Mouse (Mus musculus): ENCODE data around the gene Arl15. TPM values are rescaled to one million over a fixed set of nuclear protein-coding genes. Genes with fewer than 3 reads are reported as not detected.

Arl15 gene
- polyA plus RNA-seq, 1 experiment = 23.8 TPM

DNA sequence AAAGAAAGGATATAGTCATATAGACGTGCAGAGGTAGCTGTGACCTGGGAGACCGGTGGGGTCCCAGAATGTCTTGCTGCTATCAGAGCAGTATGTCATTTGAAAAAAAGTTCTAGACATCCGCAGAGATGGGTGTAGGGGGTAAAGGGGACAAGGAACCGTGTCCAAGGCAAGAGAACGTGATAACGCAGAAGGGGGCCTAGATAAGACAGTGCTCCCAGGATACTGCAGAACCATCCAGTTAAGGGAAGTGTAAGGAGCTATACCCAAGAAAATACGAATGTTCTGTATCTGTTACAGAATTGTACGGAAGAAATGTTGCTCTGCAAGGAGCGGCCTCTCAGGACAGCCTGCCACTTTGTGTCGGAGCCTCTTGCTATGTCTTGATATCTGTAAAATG is 144.8 kb downstream of the Arl15 start:
- DNase-seq (ENCODE audit: low read depth) = no peak
- no peak for TF ChIP-seq POLR2A (IDR thresholded peaks at IDR 0.05; ENCODE audit: borderline replicate concordance, extremely low read depth, insufficient read depth, insufficient read length, poor library complexity, severe bottlenecking)
- no peak for TF ChIP-seq CTCF (IDR thresholded peaks at IDR 0.05; ENCODE audit: borderline replicate concordance, extremely low read depth, insufficient read depth, insufficient read length)

DNA sequence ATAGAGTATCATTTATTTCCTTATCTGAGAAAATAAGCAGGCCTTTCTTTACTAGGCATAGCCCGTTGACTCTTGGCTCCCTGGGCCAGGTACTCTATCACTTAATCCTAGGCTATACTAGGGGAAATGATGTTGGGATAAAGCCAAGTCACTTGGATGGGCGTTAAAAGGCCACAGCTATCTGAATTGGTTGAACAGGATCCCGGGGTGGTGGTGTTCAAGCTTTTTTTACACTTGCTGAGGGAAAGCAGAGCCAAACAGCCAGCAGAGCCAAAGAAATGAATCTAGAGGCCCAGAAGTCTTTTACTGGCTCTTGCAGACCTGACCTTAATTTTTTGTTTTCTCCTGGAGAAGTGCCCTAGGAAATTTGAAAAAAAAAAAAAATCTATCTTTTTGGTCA is 145.4 kb downstream of the Arl15 start:
- no peak for DNase-seq (ENCODE audit: low read depth)
- no peak for TF ChIP-seq CTCF (IDR thresholded peaks at IDR 0.05; ENCODE audit: borderline replicate concordance, extremely low read depth, insufficient read depth, insufficient read length)
- no peak for TF ChIP-seq POLR2A (IDR thresholded peaks at IDR 0.05; ENCODE audit: borderline replicate concordance, extremely low read depth, insufficient read depth, insufficient read length, poor library complexity, severe bottlenecking)

DNA sequence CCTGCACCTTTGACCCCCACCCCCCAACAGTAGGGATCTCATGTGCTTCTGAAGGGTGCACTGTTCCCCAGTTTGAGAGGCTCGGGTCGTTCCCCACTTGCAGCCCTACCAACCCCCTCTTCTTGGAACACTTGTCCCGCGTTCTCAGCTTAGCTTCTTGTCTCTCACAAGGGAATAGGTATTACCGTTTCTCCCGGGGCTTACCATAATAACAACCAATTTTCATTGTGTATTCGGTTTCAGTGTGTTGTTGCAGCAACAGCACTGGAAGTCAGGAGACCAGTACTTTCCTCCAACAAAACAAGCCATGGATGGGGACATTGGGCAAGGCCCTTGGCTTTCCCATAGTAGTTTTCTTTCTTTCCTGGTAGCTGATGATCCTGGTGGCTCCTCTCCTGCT is 145.8 kb downstream of the Arl15 start:
- TF ChIP-seq POLR2A (IDR thresholded peaks at IDR 0.05; ENCODE audit: borderline replicate concordance, extremely low read depth, insufficient read depth, insufficient read length, poor library complexity, severe bottlenecking) = no peak
- TF ChIP-seq CTCF (IDR thresholded peaks at IDR 0.05; ENCODE audit: borderline replicate concordance, extremely low read depth, insufficient read depth, insufficient read length) = no peak
- no peak for DNase-seq (ENCODE audit: low read depth)

DNA sequence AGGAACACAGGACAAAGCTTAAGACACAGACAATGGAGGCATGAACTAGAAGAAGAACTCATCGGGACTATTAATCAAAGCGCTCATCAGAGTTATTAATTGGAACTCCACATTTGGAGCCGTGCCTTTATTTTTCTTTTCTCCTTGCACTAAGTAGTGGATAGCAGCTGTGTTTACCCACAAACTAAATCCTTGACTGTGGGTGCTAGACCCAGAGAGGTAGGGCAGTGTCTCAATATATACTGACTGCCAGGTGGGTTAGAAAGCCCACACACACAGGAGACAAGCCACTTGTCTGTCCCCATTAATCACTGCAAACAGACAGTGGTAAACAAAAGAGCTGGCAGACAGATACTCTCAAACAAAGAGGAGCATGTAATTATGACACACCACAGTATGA is 147.6 kb downstream of the Arl15 start:
- TF ChIP-seq POLR2A (IDR thresholded peaks at IDR 0.05; ENCODE audit: borderline replicate concordance, extremely low read depth, insufficient read depth, insufficient read length, poor library complexity, severe bottlenecking) = no peak
- no peak for TF ChIP-seq CTCF (IDR thresholded peaks at IDR 0.05; ENCODE audit: borderline replicate concordance, extremely low read depth, insufficient read depth, insufficient read length)
- DNase-seq (ENCODE audit: low read depth) = peak; percentile 66

- DNase-seq (ENCODE audit: low read depth) = peak; percentile 73
These were observed 153.2 kb downstream of the Arl15 start for GRCm38 (mm10) chr13:113947546-113947945.

GRCm38 (mm10) chr13:113949708-113950107 is 155.4 kb downstream of the Arl15 start:
- TF ChIP-seq POLR2A (IDR thresholded peaks at IDR 0.05; ENCODE audit: borderline replicate concordance, extremely low read depth, insufficient read depth, insufficient read length, poor library complexity, severe bottlenecking) = no peak
- no peak for TF ChIP-seq CTCF (IDR thresholded peaks at IDR 0.05; ENCODE audit: borderline replicate concordance, extremely low read depth, insufficient read depth, insufficient read length)
- no peak for DNase-seq (ENCODE audit: low read depth)

More at GRCm38 (mm10) chr13:113947546-113947945, 153.2 kb downstream of the Arl15 start:
- TF ChIP-seq POLR2A (IDR thresholded peaks at IDR 0.05; ENCODE audit: borderline replicate concordance, extremely low read depth, insufficient read depth, insufficient read length, poor library complexity, severe bottlenecking) (no peak), CTCF (IDR thresholded peaks at IDR 0.05; ENCODE audit: borderline replicate concordance, extremely low read depth, insufficient read depth, insufficient read length) (no peak)

DNA sequence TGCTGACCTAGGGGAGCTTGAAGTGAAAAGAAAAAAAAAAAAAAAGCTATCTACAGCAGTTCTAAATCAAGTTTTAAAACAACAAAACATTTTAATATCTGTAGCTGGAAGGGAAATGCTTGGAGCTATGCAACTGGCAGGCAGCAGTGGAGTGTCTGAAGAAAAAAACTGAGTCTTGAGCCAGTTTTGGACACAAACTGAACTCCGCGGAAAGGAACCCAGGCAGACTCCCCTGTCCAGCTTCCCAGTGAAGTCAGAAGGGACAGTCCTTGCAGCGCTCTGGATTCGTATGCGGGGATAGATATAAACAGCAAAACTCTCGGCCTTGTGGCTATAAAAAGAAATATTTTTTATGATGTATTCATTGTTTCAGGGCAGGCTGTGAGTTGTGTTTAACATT is 155.8 kb downstream of the Arl15 start:
- no peak for DNase-seq (ENCODE audit: low read depth)
- TF ChIP-seq CTCF (IDR thresholded peaks at IDR 0.05; ENCODE audit: borderline replicate concordance, extremely low read depth, insufficient read depth, insufficient read length) (no peak), POLR2A (IDR thresholded peaks at IDR 0.05; ENCODE audit: borderline replicate concordance, extremely low read depth, insufficient read depth, insufficient read length, poor library complexity, severe bottlenecking) (no peak)

- TF ChIP-seq CTCF (IDR thresholded peaks at IDR 0.05; ENCODE audit: borderline replicate concordance, extremely low read depth, insufficient read depth, insufficient read length) (no peak), POLR2A (IDR thresholded peaks at IDR 0.05; ENCODE audit: borderline replicate concordance, extremely low read depth, insufficient read depth, insufficient read length, poor library complexity, severe bottlenecking) (no peak)
- DNase-seq (ENCODE audit: low read depth) = no peak
These were observed 163.1 kb downstream of the Arl15 start for GRCm38 (mm10) chr13:113957438-113957837.

DNA sequence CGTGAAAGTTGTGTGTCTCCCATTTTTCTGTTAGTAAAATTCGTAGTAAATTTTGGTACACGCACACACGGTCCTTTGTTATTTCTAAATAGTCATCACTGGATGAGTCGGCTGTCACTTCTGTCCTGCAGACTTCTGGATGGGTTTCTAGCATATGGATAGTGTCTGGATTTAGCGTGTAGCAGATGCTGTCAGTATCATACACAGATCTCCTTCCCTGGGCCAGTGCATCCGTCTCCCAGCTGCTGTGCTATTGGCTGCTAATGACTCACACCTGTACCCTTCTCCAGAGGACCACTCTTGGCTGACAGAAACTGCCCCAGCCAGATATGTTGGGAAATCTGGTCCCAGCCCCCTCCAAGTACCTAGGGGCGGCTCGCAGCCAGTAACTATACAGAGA is 170.6 kb downstream of the Arl15 start:
- DNase-seq (ENCODE audit: low read depth) = peak; percentile 31
- TF ChIP-seq POLR2A (IDR thresholded peaks at IDR 0.05; ENCODE audit: borderline replicate concordance, extremely low read depth, insufficient read depth, insufficient read length, poor library complexity, severe bottlenecking) = no peak
- no peak for TF ChIP-seq CTCF (IDR thresholded peaks at IDR 0.05; ENCODE audit: borderline replicate concordance, extremely low read depth, insufficient read depth, insufficient read length)

GRCm38 (mm10) chr13:113970706-113971105 is 176.4 kb downstream of the Arl15 start:
- DNase-seq (ENCODE audit: low read depth) = peak; percentile 20
- no peak for TF ChIP-seq POLR2A (IDR thresholded peaks at IDR 0.05; ENCODE audit: borderline replicate concordance, extremely low read depth, insufficient read depth, insufficient read length, poor library complexity, severe bottlenecking)
- no peak for TF ChIP-seq CTCF (IDR thresholded peaks at IDR 0.05; ENCODE audit: borderline replicate concordance, extremely low read depth, insufficient read depth, insufficient read length)

GRCm38 (mm10) chr13:113972401-113972800 is 178.1 kb downstream of the Arl15 start:
- TF ChIP-seq POLR2A (IDR thresholded peaks at IDR 0.05; ENCODE audit: borderline replicate concordance, extremely low read depth, insufficient read depth, insufficient read length, poor library complexity, severe bottlenecking) = no peak
- no peak for TF ChIP-seq CTCF (IDR thresholded peaks at IDR 0.05; ENCODE audit: borderline replicate concordance, extremely low read depth, insufficient read depth, insufficient read length)
- no peak for DNase-seq (ENCODE audit: low read depth)

- TF ChIP-seq POLR2A (IDR thresholded peaks at IDR 0.05; ENCODE audit: borderline replicate concordance, extremely low read depth, insufficient read depth, insufficient read length, poor library complexity, severe bottlenecking) = no peak
- TF ChIP-seq CTCF (IDR thresholded peaks at IDR 0.05; ENCODE audit: borderline replicate concordance, extremely low read depth, insufficient read depth, insufficient read length) = no peak
- peak; percentile 60 for DNase-seq (ENCODE audit: low read depth)
These were observed 180.6 kb downstream of the Arl15 start for GRCm38 (mm10) chr13:113974866-113975265.

All from brain, embryonic 14.5 days (tissue).